Mouse (Mus musculus) limb, embryonic 13.5 days (tissue): Measurements from ENCODE around the gene Lin7a. TPM values are rescaled to one million over a fixed set of nuclear protein-coding genes. Genes with fewer than 3 reads are reported as not detected.

ENCODE experiments used
- ATAC-seq: fragments of 200-750 bp; cut with Nextera tagmentation; 2 replicates; pipeline ENCODE4 v1.8.0; 2017; ENCODE audit warnings: low read depth, moderate number of reproducible peaks, moderate TSS enrichment; ENCODE audit not compliant: low FRiP score
- H3K27ac ChIP-seq: fragments of 300-500 bp; sonication (generic); 2 replicates; pipeline ENCODE4 v1.5.1; 2015; ENCODE audit warnings: inconsistent platforms, mild to moderate bottlenecking, moderate library complexity
- H3K27me3 ChIP-seq: fragments of 300-500 bp; sonication (generic); 2 replicates; pipeline ENCODE4 v1.6.1; 2015; ENCODE audit warnings: mild to moderate bottlenecking, inconsistent platforms
- H3K36me3 ChIP-seq: fragments of 300-500 bp; sonication (generic); 2 replicates; pipeline ENCODE4 v1.6.1; 2015; ENCODE audit warnings: inconsistent platforms, mild to moderate bottlenecking, moderate library complexity
- H3K4me1 ChIP-seq: fragments of 300-500 bp; sonication (generic); 2 replicates; pipeline ENCODE4 v1.6.1; 2015; ENCODE audit warnings: inconsistent platforms
- H3K4me2 ChIP-seq: fragments of 300-500 bp; sonication (generic); replicated peaks from 2 replicates; pipeline ENCODE4 v1.6.1; 2015; ENCODE audit warnings: inconsistent platforms, mild to moderate bottlenecking, moderate library complexity
- H3K4me3 ChIP-seq: fragments of 300-500 bp; sonication (generic); 2 replicates; pipeline ENCODE4 v1.5.1; 2015; ENCODE audit warnings: moderate library complexity, mild to moderate bottlenecking, inconsistent platforms
- H3K9ac ChIP-seq: fragments of 300-500 bp; sonication (generic); 2 replicates; pipeline ENCODE4 v1.6.1; 2015; ENCODE audit warnings: mild to moderate bottlenecking, inconsistent platforms
- H3K9me3 ChIP-seq: fragments of 300-500 bp; sonication (generic); 2 replicates; pipeline ENCODE4 v1.6.1; 2016; ENCODE audit warnings: inconsistent platforms
- WGBS: fragments of 180-500 bp; shearing (Covaris S2); methylation state at CpG from one replicate; pipeline ENCODE4 v1.1.7; 2015; 5-methylcytosine and 5-hydroxymethylcytosine counted together
- polyA plus RNA-seq: library from polyadenylated mRNA; unstranded; fragments of >200 nt; fragmentation: Nextera tagmentation; extraction: Ambion mirVana; gene quantifications from 2 replicates; pipeline ENCODE4 v1.2.1, GENCODE M21; 2015

Lin7a gene
- polyA plus RNA-seq, 1 experiment from 2014 or later, result 6.7 TPM

- Histone ChIP-seq H3K27me3 (no peaks in the 10 kb centered on the region), H3K4me2 (no peak overlapping the region), H3K9ac (no peak overlapping the region), H3K4me3 (no peak overlapping the region), H3K9me3 (no peaks in the 10 kb centered on the region), H3K36me3 (no peaks in the 10 kb centered on the region), H3K27ac (peak overlapping the region; percentile 3; the same call in 1 of the 2 replicates), H3K4me1 (no peaks in the 10 kb centered on the region)
- ATAC-seq, result no peak; the same call in 1 of the 2 replicates
- WGBS, result 48% methylated on average over 5 of the region's 5 CpGs
These were observed 165.5 kb downstream of the Lin7a start for GRCm38 (mm10) chr10:107436967-107437366.

- 14% methylated on average over 4 of the region's 4 CpGs for WGBS
- Histone ChIP-seq H3K27ac (no peak overlapping the region), H3K4me1 (no peaks in the 10 kb centered on the region), H3K27me3 (no peaks in the 10 kb centered on the region), H3K36me3 (no peaks in the 10 kb centered on the region), H3K9me3 (no peaks in the 10 kb centered on the region), H3K4me3 (no peak overlapping the region), H3K4me2 (no peak overlapping the region), H3K9ac (no peak overlapping the region)
- ATAC-seq, result no peak
These were observed 171.3 kb downstream of the Lin7a start for GRCm38 (mm10) chr10:107442781-107443180.

- Histone ChIP-seq H3K4me2 (no peak overlapping the region), H3K9ac (no peak overlapping the region), H3K27ac (no peak overlapping the region), H3K36me3 (no peaks in the 10 kb centered on the region), H3K27me3 (no peaks in the 10 kb centered on the region), H3K4me1 (no peaks in the 10 kb centered on the region), H3K4me3 (no peak overlapping the region), H3K9me3 (no peaks in the 10 kb centered on the region)
- ATAC-seq, result no peak
- 88% methylated on average over 5 of the region's 5 CpGs for whole genome bisulfite sequencing
These were observed 178.2 kb downstream of the Lin7a start for GRCm38 (mm10) chr10:107449496-107450330.

- Histone ChIP-seq H3K9me3 (no peaks in the 10 kb centered on the region), H3K4me1 (0 out of 2 replicates have a peak, but pooled peaks cover 3% of the 10 kb centered on the region), H3K9ac (no peak overlapping the region), H3K4me2 (no peak overlapping the region), H3K27ac (no peak overlapping the region), H3K4me3 (no peak overlapping the region), H3K27me3 (no peaks in the 10 kb centered on the region), H3K36me3 (no peaks in the 10 kb centered on the region)
- no peak for ATAC-seq
- 80% methylated on average over 7 of the region's 7 CpGs for WGBS
These were observed 196.3 kb downstream of the Lin7a start for GRCm38 (mm10) chr10:107467819-107468218.

Other genes starting within 250 kb of the Lin7a start
- 3.6 and 4.2 TPM in 2 replicates for gene Acss3, start 148.0 kb upstream of the Lin7a start, polyA plus RNA-seq
- gene Myf5, start 214.4 kb downstream of the Lin7a start, polyA plus RNA-seq, result 21.1 and 23.8 TPM in 2 replicates
- 1.4 and 2.1 TPM in 2 replicates for gene Myf6, start 223.1 kb downstream of the Lin7a start, polyA plus RNA-seq